Mouse (Mus musculus) lung, adult 2 months (tissue): ENCODE measurements at regions not wholly inside any gene's neighbourhood (a gene's known extent, or its start where the extent isn't known, plus 50 kb on each side); places are given as distances from the start of the nearest gene placed in this dataset.

ENCODE experiments used
- CTCF ChIP-seq: fragments of 200-500 bp; IDR thresholded peaks from 2 replicates; pipeline ENCODE4 v1.5.1; 2011; ENCODE audit warnings: mild to moderate bottlenecking, low read length, control low read depth; ENCODE audit not compliant: insufficient read depth
- POLR2A ChIP-seq: fragments of 200-500 bp; IDR thresholded peaks from 2 replicates; pipeline ENCODE4 v1.6.1; 2011; ENCODE audit warnings: low read depth, mild to moderate bottlenecking, control low read depth, low read length, borderline replicate concordance; ENCODE audit errors: extremely low read depth

- no peak for TF ChIP-seq CTCF
- TF ChIP-seq POLR2A: no peak
Observed at GRCm38 (mm10) chr13:101338280-101338872, 429.6 kb downstream of the Pik3r1 start.
